Mouse (Mus musculus): ENCODE data around the gene Gstm2. TPM values are rescaled to one million over a fixed set of nuclear protein-coding genes. Genes with fewer than 3 reads are reported as not detected.

Gene Gstm2
- polyA plus RNA-seq, 1 experiment: 344 TPM

DNA sequence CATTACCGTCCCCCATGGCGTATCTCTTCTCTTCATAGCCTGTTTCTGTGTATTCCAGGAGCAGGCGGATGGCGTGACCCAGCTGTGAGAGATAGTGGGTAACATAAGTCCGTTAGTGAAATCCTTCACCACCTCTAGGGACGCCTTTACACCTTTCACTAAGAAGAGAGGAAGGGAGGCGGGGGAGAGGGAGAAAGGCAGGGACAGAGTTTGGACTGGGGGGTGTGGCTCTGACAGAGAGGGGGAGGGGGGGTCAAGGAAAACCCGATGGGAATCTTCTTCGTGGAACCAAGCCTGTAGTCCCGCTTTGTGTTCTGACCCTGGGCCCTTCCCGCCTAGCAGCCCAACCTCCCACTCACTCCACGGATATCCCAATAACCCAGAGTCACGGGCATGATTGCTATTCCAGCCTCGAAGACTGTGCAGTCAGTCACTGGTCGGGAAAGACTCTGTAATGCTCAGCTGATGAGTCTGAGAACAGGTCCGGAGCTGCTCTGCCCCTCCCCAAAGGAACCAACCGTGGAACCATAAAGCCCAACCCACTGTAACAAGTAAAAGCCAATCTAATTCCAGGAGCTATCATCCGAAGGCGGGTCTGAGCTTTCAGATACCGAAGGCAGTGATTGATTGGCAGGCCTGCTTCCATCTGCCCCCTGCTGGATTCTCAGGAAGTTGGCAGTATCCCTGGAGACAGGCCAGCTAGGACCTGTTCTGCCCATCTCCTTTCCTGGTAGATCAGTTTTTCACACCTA, 42.8 kb downstream of the Gstm2 start, which contains the start of gene Gstm6:
Gstm6 (minus strand) TSS at position 511 of the 752 bp plus-strand sequence.
- Histone ChIP-seq H3K36me3 (ENCODE audit: control insufficient read depth, insufficient read depth, low read length) (no peaks in the 10 kb centered on the region), H3K4me3 (ENCODE audit: control insufficient read depth, low read depth, low read length) (peak within 1 kb of the TSS; percentile 50), H3K27me3 (ENCODE audit: control insufficient read depth, insufficient read depth, low read length) (no peaks in the 10 kb centered on the region), H3K27ac (ENCODE audit: control insufficient read depth, insufficient read depth, low read depth, low read length) (peak within 1 kb of the TSS; percentile 76), H3K4me1 (ENCODE audit: control insufficient read depth, insufficient read depth, low read length) (peaks cover 6% of the 10 kb centered on the region)
- TF ChIP-seq POLR2A (IDR thresholded peaks at IDR 0.05; ENCODE audit: control insufficient read depth, low read depth, low read length) (no peak), CTCF (IDR thresholded peaks at IDR 0.05; ENCODE audit: control insufficient read depth, insufficient read depth, insufficient replicate concordance, low read depth, low read length) (peak; percentile 31; the same call in 1 of the 2 replicates)

DNA sequence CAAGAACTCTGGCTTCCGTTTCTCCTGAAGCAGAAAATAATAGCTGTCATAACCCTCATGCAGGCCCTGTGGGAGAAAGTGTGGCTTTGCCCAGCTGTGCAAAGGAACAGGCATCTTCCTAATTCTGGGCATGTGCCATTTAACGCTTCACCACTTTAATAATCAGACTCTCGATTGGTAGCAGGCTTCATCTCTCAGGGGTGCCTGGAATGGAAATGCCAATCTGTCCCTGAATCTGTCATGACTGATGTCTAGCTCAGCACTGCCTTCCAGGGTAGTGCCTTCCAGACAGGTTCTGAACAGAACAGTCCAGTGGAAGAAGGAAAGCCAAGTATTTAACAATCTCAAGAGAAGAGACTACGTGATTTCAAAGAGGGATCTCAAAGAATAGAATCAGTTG, 45.0 kb downstream of the Gstm2 start:
- H3K4me1 ChIP-seq (ENCODE audit: control insufficient read depth, insufficient read depth, low read length): peaks cover 6% of the 10 kb centered on the region
- peak overlapping the region; percentile 74 for H3K27ac ChIP-seq (ENCODE audit: control insufficient read depth, insufficient read depth, low read depth, low read length)
- H3K36me3 ChIP-seq (ENCODE audit: control insufficient read depth, insufficient read depth, low read length): no peaks in the 10 kb centered on the region
- no peak overlapping the region for H3K4me3 ChIP-seq (ENCODE audit: control insufficient read depth, low read depth, low read length)
- TF ChIP-seq POLR2A (IDR thresholded peaks at IDR 0.05; ENCODE audit: control insufficient read depth, low read depth, low read length) (no peak), CTCF (IDR thresholded peaks at IDR 0.05; ENCODE audit: control insufficient read depth, insufficient read depth, insufficient replicate concordance, low read depth, low read length) (no peak)
- H3K27me3 ChIP-seq (ENCODE audit: control insufficient read depth, insufficient read depth, low read length): no peaks in the 10 kb centered on the region

DNA sequence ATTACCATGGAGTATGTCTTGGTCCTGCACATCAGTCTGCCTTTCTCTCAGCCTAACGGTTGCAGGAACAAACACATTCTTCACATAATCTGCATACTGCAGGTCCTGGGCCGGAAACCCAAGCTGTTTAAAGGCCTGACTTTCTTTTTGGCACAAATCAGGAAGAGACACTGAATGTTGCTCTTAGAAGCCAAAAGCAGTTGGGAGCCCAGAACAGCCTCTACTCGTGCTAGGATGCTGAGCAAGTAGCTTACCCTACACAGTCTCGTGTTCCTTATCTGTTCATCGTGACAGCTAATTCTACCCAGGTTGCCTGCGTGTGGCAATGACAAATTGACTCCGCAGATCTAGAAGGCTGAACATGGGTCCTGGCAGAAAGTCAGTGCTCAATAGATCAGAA, 45.7 kb downstream of the Gstm2 start:
- H3K27me3 ChIP-seq (ENCODE audit: control insufficient read depth, insufficient read depth, low read length): no peaks in the 10 kb centered on the region
- H3K36me3 ChIP-seq (ENCODE audit: control insufficient read depth, insufficient read depth, low read length): no peaks in the 10 kb centered on the region
- H3K27ac ChIP-seq (ENCODE audit: control insufficient read depth, insufficient read depth, low read depth, low read length): peak overlapping the region; percentile 86
- H3K4me1 ChIP-seq (ENCODE audit: control insufficient read depth, insufficient read depth, low read length): peaks cover 3% of the 10 kb centered on the region
- TF ChIP-seq POLR2A (IDR thresholded peaks at IDR 0.05; ENCODE audit: control insufficient read depth, low read depth, low read length) (no peak), CTCF (IDR thresholded peaks at IDR 0.05; ENCODE audit: control insufficient read depth, insufficient read depth, insufficient replicate concordance, low read depth, low read length) (no peak)
- H3K4me3 ChIP-seq (ENCODE audit: control insufficient read depth, low read depth, low read length): no peak overlapping the region

DNA sequence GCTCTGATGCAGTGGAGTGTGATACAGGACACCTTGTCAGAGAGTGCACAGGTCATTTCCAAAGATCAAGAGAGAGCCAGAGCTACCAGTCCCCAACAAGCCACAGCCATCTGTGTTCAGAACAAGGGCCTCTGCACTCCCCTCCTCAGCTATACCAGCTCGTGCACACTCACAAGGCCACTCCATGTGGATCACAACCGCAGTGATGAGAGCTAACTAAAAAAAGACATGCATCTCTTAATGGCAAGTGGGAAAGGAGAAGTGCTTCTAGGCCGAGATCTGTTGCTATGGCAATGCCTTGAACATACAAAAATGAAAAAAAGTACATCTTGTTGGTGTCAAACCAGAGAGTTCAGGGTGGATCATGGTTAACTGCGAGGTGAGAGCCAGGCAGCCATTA, 46.4 kb downstream of the Gstm2 start:
- TF ChIP-seq POLR2A (IDR thresholded peaks at IDR 0.05; ENCODE audit: control insufficient read depth, low read depth, low read length) (no peak), CTCF (IDR thresholded peaks at IDR 0.05; ENCODE audit: control insufficient read depth, insufficient read depth, insufficient replicate concordance, low read depth, low read length) (no peak)
- H3K4me3 ChIP-seq (ENCODE audit: control insufficient read depth, low read depth, low read length): no peak overlapping the region
- no peaks in the 10 kb centered on the region for H3K27me3 ChIP-seq (ENCODE audit: control insufficient read depth, insufficient read depth, low read length)
- peaks cover 2% of the 10 kb centered on the region; the same call in 1 of the 2 replicates for H3K4me1 ChIP-seq (ENCODE audit: control insufficient read depth, insufficient read depth, low read length)
- peak overlapping the region; percentile 86 for H3K27ac ChIP-seq (ENCODE audit: control insufficient read depth, insufficient read depth, low read depth, low read length)
- no peaks in the 10 kb centered on the region for H3K36me3 ChIP-seq (ENCODE audit: control insufficient read depth, insufficient read depth, low read length)

DNA sequence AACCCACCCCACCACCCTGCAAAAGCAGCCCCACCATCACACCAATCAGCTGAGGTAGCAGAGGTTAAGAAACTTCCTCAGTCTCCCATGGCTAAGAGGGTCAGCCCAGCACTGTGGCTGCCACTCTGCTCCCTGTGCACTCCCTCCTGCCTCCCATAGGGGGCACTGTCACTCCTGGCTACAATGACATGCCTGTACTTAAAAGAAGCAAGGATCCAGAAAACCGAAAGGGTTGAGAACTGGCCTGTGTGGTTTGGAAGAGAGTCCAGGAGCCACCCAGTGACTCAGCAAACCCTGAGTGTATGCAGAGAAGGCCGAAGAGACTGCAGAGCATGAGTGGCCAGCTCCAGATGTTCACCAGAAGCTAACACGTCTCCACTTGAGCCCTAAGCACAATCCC, 46.9 kb downstream of the Gstm2 start:
- Histone ChIP-seq H3K4me1 (ENCODE audit: control insufficient read depth, insufficient read depth, low read length) (peaks cover 2% of the 10 kb centered on the region; the same call in 1 of the 2 replicates), H3K4me3 (ENCODE audit: control insufficient read depth, low read depth, low read length) (no peak overlapping the region), H3K36me3 (ENCODE audit: control insufficient read depth, insufficient read depth, low read length) (no peaks in the 10 kb centered on the region), H3K27me3 (ENCODE audit: control insufficient read depth, insufficient read depth, low read length) (no peaks in the 10 kb centered on the region), H3K27ac (ENCODE audit: control insufficient read depth, insufficient read depth, low read depth, low read length) (peak overlapping the region; percentile 86)
- TF ChIP-seq POLR2A (IDR thresholded peaks at IDR 0.05; ENCODE audit: control insufficient read depth, low read depth, low read length) (no peak), CTCF (IDR thresholded peaks at IDR 0.05; ENCODE audit: control insufficient read depth, insufficient read depth, insufficient replicate concordance, low read depth, low read length) (peak; percentile 93)

DNA sequence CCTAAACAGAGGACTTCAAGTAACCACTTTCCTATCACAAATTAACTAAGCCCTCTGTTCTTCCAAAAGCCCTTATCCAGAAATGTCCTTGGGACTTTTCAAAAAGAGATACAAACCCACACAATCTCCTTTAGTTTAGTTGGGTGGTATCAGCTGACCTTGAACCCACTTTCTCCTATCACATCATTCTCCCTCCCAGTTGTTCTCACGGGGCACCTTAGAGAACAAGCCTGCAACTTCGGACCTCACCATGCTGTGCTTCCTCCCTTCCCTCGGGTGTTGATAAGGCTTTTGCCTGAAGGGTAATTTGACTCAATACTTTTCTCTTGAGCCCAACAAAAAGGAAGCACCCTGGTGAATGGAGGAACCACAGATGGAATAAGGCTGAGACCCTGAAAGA, 50.4 kb downstream of the Gstm2 start:
- no peak overlapping the region for H3K4me3 ChIP-seq (ENCODE audit: control insufficient read depth, low read depth, low read length)
- H3K27ac ChIP-seq (ENCODE audit: control insufficient read depth, insufficient read depth, low read depth, low read length): peak overlapping the region; percentile 71
- no peaks in the 10 kb centered on the region for H3K36me3 ChIP-seq (ENCODE audit: control insufficient read depth, insufficient read depth, low read length)
- no peaks in the 10 kb centered on the region for H3K27me3 ChIP-seq (ENCODE audit: control insufficient read depth, insufficient read depth, low read length)
- no peak for TF ChIP-seq CTCF (IDR thresholded peaks at IDR 0.05; ENCODE audit: control insufficient read depth, insufficient read depth, insufficient replicate concordance, low read depth, low read length)
- no peak for TF ChIP-seq POLR2A (IDR thresholded peaks at IDR 0.05; ENCODE audit: control insufficient read depth, low read depth, low read length)
- H3K4me1 ChIP-seq (ENCODE audit: control insufficient read depth, insufficient read depth, low read length): no peaks in the 10 kb centered on the region; the same call in 1 of the 2 replicates

DNA sequence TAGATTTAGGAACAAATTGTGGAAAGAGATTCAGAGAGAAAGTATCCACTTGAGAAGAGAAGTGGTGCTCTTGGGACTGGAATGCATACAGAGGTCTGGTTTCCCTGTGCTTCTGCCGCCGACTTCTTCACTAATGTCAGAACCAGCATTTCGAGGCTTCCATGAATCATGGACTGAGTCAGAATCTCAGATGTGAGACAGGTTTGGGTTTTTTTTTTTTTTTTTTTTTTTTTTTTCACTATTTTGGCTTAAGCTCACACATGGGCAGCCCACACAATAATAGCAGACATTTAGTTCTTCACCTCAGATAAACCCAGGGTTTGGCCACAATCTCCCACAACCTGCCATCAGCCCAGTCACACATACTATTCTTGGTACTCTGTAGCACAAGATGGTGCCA, 51.0 kb downstream of the Gstm2 start:
- Histone ChIP-seq H3K36me3 (ENCODE audit: control insufficient read depth, insufficient read depth, low read length) (no peaks in the 10 kb centered on the region), H3K4me3 (ENCODE audit: control insufficient read depth, low read depth, low read length) (no peak overlapping the region), H3K27ac (ENCODE audit: control insufficient read depth, insufficient read depth, low read depth, low read length) (peak overlapping the region; percentile 32; the same call in 1 of the 2 replicates), H3K4me1 (ENCODE audit: control insufficient read depth, insufficient read depth, low read length) (no peaks in the 10 kb centered on the region; the same call in 1 of the 2 replicates), H3K27me3 (ENCODE audit: control insufficient read depth, insufficient read depth, low read length) (no peaks in the 10 kb centered on the region)
- no peak for TF ChIP-seq CTCF (IDR thresholded peaks at IDR 0.05; ENCODE audit: control insufficient read depth, insufficient read depth, insufficient replicate concordance, low read depth, low read length)
- no peak for TF ChIP-seq POLR2A (IDR thresholded peaks at IDR 0.05; ENCODE audit: control insufficient read depth, low read depth, low read length)
